Mouse (Mus musculus): Measurements from ENCODE around the gene Fgf14. TPM values are rescaled to one million over a fixed set of nuclear protein-coding genes. Genes with fewer than 3 reads are reported as not detected.

Fgf14 gene
- polyA plus RNA-seq (2016; fragmentation: Nextera tagmentation; extraction: Ambion mirVana), result 0.22 and 0.34 TPM in 2 replicates

DNA sequence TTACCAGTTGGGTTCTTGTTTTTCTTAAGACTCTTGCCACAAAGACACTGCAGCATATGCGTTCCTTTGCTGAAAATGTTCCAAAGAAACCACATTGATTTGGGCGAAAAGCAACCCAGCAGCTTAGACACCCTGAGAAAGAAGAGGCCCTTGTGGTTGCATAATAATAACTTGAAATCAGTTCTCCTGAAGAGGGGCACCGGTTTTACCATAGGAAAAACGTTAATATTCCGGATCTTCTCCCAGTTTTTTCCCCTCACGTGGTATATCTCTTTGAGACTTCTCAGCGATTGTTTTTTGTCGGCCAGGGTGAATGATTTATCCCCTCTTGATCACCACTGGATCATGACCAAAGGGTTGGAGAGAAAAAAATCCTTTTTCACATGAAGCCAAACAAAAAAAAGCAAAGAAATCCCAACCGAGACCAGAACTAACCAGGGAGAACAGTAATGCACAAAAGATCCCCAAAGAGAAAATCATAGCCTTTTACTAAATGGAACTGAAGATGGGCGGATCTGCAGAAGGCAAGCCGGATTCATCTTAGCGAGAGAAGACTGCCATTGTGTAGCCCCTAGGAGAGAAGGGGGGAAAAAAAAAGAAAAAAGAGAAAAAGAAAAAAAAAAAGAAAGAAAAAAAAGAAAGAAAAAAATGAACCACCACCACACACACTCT is at the start of gene Fgf14:
Gene Fgf14, minus strand, starts transcription at position 622 of the 672 bp plus-strand sequence.
- Histone ChIP-seq H3K27me3 (peaks cover 32% of the 10 kb centered on the region), H3K4me3 (replicated peaks) (peak within 1 kb of the TSS; percentile 36), H3K27ac (no peak within 1 kb of the TSS), H3K4me1 (replicated peaks) (peaks cover 11% of the 10 kb centered on the region), H3K9ac (replicated peaks) (no peak within 1 kb of the TSS), H3K4me2 (peak within 1 kb of the TSS; percentile 73), H3K9me3 (no peaks in the 10 kb centered on the region), H3K36me3 (no peaks in the 10 kb centered on the region)
- WGBS, result 21% methylated on average over 12 of the region's 12 CpGs
- no peak for ATAC-seq (ENCODE audit: insufficient number of reproducible peaks, insufficient read depth, low FRiP score, low TSS enrichment, low read depth)

- Histone ChIP-seq H3K4me2 (peak overlapping the region; percentile 73), H3K4me3 (replicated peaks) (peak overlapping the region; percentile 36), H3K27ac (no peak overlapping the region), H3K9me3 (no peaks in the 10 kb centered on the region), H3K36me3 (no peaks in the 10 kb centered on the region), H3K9ac (replicated peaks) (no peak overlapping the region), H3K27me3 (peaks cover 32% of the 10 kb centered on the region), H3K4me1 (replicated peaks) (peaks cover 11% of the 10 kb centered on the region)
- peak; percentile 59; the same call in 1 of the 2 replicates for ATAC-seq (ENCODE audit: insufficient number of reproducible peaks, insufficient read depth, low FRiP score, low TSS enrichment, low read depth)
- WGBS, result 3% methylated on average over 10 of the region's 10 CpGs
Measured at GRCm38 (mm10) chr14:124677379-124677778, 452 bp upstream of the Fgf14 start.

DNA sequence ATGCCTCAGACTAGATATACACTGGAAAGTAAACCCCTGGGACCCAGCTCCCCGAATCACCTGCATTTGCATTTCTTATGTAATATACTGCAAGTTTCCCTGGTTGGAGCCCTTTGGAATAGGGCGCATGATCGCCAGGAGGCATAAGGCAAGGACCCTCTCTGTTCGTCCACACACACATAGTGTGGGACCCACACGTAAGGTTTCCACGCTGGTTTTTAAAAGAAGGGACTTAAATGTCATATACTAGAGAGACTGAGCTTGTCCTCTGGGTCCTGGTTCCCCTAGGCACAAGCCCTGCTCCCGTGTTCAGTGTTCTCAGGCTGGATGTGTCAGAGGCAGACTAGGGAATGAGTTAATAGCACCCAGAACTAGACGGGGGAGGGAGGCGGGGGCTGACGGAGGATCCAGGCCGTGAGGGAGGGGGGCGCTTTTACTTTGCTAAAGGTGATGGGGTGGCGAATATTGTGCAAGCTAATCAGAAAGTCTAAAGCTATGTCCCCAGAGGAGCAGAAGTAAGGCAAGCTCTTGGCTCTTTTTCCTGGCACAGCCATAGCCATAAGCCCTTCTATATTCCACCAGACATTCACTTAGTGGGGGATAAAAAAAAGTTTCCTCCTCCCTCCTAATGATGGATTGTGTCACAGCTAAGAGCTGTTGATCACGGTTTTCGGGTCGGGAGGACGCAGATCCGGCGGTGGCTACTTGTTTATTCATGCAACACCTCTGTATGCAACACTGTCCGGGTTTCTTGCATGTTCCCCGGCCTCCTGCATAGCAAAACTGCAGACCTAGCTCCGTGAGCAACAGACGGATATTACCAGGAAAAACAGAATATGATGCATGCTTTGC is 1.0 kb downstream of the Fgf14 start:
- Histone ChIP-seq H3K4me2 (peak overlapping the region; percentile 73), H3K4me3 (replicated peaks) (peak overlapping the region; percentile 36), H3K27ac (no peak overlapping the region), H3K9me3 (no peaks in the 10 kb centered on the region), H3K9ac (replicated peaks) (no peak overlapping the region), H3K27me3 (peaks cover 32% of the 10 kb centered on the region), H3K4me1 (replicated peaks) (peaks cover 11% of the 10 kb centered on the region), H3K36me3 (no peaks in the 10 kb centered on the region)
- 20% methylated on average over 23 of the region's 23 CpGs for WGBS
- ATAC-seq (ENCODE audit: insufficient number of reproducible peaks, insufficient read depth, low FRiP score, low TSS enrichment, low read depth), result no peak

- Histone ChIP-seq H3K9me3 (no peaks in the 10 kb centered on the region), H3K4me2 (peak overlapping the region; percentile 73), H3K9ac (replicated peaks) (peak overlapping the region; percentile 45; the same call in 1 of the 2 replicates), H3K4me3 (replicated peaks) (peak overlapping the region; percentile 36), H3K27me3 (peaks cover 32% of the 10 kb centered on the region), H3K36me3 (no peaks in the 10 kb centered on the region), H3K27ac (no peak overlapping the region), H3K4me1 (replicated peaks) (peaks cover 12% of the 10 kb centered on the region)
- 3% methylated on average over 21 of the region's 21 CpGs for WGBS
- ATAC-seq (ENCODE audit: insufficient number of reproducible peaks, insufficient read depth, low FRiP score, low TSS enrichment, low read depth), result 0 out of 2 replicates have a peak, but pooled peaks have one; percentile 27
Measured at GRCm38 (mm10) chr14:124675142-124675653, 1.7 kb downstream of the Fgf14 start.

- Histone ChIP-seq H3K9ac (replicated peaks) (0 out of 2 replicates have a peak overlapping the region, but pooled peaks have one; percentile 45), H3K4me2 (peak overlapping the region; percentile 73), H3K4me3 (replicated peaks) (peak overlapping the region; percentile 36), H3K9me3 (no peaks in the 10 kb centered on the region), H3K4me1 (replicated peaks) (peaks cover 17% of the 10 kb centered on the region), H3K27me3 (peaks cover 32% of the 10 kb centered on the region), H3K36me3 (no peaks in the 10 kb centered on the region), H3K27ac (no peak overlapping the region)
- ATAC-seq (ENCODE audit: insufficient number of reproducible peaks, insufficient read depth, low FRiP score, low TSS enrichment, low read depth), result no peak
- 41% methylated on average over 8 of the region's 8 CpGs for WGBS
Measured at GRCm38 (mm10) chr14:124674536-124675141, 2.3 kb downstream of the Fgf14 start.

GRCm38 (mm10) chr14:124669739-124670138 is 7.2 kb downstream of the Fgf14 start:
- WGBS, result 23% methylated on average over 7 of the region's 7 CpGs
- Histone ChIP-seq H3K4me3 (replicated peaks) (no peak overlapping the region), H3K36me3 (no peaks in the 10 kb centered on the region), H3K9ac (replicated peaks) (no peak overlapping the region), H3K27ac (no peak overlapping the region), H3K27me3 (peaks cover 4% of the 10 kb centered on the region), H3K4me1 (replicated peaks) (peaks cover 7% of the 10 kb centered on the region), H3K9me3 (no peaks in the 10 kb centered on the region), H3K4me2 (peak overlapping the region; percentile 19; the same call in 1 of the 2 replicates)
- ATAC-seq (ENCODE audit: insufficient number of reproducible peaks, insufficient read depth, low FRiP score, low TSS enrichment, low read depth), result peak; percentile 83

GRCm38 (mm10) chr14:124642822-124643221 is 34.1 kb downstream of the Fgf14 start:
- no peaks in the 10 kb centered on the region for H3K36me3 ChIP-seq
- no peak overlapping the region for H3K9ac ChIP-seq (replicated peaks)
- WGBS, result 69% methylated on average over 3 of the region's 3 CpGs
- no peaks in the 10 kb centered on the region for H3K9me3 ChIP-seq
- H3K27me3 ChIP-seq, result no peaks in the 10 kb centered on the region
- H3K4me2 ChIP-seq, result no peak overlapping the region
- H3K27ac ChIP-seq, result no peak overlapping the region
- no peak overlapping the region for H3K4me3 ChIP-seq (replicated peaks)
- no peak for ATAC-seq (ENCODE audit: insufficient number of reproducible peaks, insufficient read depth, low FRiP score, low TSS enrichment, low read depth)
- H3K4me1 ChIP-seq (replicated peaks), result no peaks in the 10 kb centered on the region

- H3K36me3 ChIP-seq, result no peaks in the 10 kb centered on the region
- H3K4me3 ChIP-seq (replicated peaks), result no peak overlapping the region
- H3K27me3 ChIP-seq, result no peaks in the 10 kb centered on the region
- no peak overlapping the region for H3K4me2 ChIP-seq
- H3K27ac ChIP-seq, result no peak overlapping the region
- no peaks in the 10 kb centered on the region for H3K9me3 ChIP-seq
- 67% methylated on average over 2 of the region's 2 CpGs for WGBS
- H3K9ac ChIP-seq (replicated peaks), result no peak overlapping the region
- no peak for ATAC-seq (ENCODE audit: insufficient number of reproducible peaks, insufficient read depth, low FRiP score, low TSS enrichment, low read depth)
- no peaks in the 10 kb centered on the region for H3K4me1 ChIP-seq (replicated peaks)
Measured at GRCm38 (mm10) chr14:124634881-124635280, 42.0 kb downstream of the Fgf14 start.

DNA sequence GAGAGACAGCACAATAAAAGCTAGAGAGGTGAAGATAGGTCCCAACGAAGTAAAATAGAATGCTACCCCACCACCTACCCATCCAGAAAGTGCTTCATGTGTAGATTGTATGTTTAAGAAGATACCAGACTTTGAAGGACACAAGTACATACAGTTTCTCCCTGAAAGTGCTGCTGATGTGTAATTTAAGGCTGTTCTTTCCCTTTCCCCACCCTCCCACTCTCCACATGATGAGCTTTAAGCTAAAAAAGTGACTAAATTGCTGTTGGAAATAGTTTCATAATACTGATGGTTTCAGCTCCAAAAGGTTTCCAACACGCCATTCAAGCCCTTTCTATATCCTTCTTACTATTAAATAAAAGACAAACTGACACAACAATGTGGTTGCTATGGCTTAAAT is 63.5 kb downstream of the Fgf14 start:
- no peak for ATAC-seq (ENCODE audit: insufficient number of reproducible peaks, insufficient read depth, low FRiP score, low TSS enrichment, low read depth)
- no peak overlapping the region for H3K4me2 ChIP-seq
- 48% methylated on average over 2 of the region's 2 CpGs for WGBS
- H3K27ac ChIP-seq, result no peak overlapping the region
- H3K4me3 ChIP-seq (replicated peaks), result no peak overlapping the region
- no peaks in the 10 kb centered on the region for H3K36me3 ChIP-seq
- H3K9ac ChIP-seq (replicated peaks), result no peak overlapping the region
- no peaks in the 10 kb centered on the region for H3K4me1 ChIP-seq (replicated peaks)
- no peaks in the 10 kb centered on the region for H3K9me3 ChIP-seq
- no peaks in the 10 kb centered on the region for H3K27me3 ChIP-seq

DNA sequence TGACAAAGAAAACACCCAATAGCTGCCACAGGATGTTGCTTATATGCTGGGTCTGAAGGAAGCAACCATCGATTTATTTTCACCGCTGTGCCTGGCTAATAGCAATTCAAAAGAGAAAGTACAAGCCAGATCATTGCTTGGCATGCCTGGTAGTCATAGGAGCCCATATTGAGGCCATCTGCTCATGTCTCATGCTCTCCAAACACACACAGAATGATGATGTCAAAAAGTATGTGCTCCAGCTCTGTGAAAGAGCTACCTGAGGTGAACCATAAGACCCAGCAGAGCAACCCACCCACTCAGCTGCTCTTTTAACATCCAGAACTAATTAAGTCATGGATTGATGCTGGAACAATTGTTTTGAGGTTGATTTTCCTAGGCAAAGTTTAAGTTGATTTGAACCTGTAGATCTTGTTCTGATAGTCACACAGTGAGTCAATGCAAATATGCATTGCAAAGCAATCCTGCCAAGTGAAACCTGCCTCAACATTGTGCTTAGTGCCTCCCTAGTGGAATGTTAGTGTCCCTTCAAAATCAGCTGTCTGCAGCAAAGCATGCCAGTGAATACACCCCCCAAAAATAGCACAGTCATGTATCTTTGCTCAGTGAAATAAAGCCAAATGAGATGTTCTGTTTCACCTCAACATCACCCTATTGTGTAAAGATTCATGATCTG is 70.8 kb downstream of the Fgf14 start:
- Histone ChIP-seq H3K4me1 (replicated peaks) (no peaks in the 10 kb centered on the region), H3K4me3 (replicated peaks) (no peak overlapping the region), H3K4me2 (no peak overlapping the region), H3K9me3 (no peaks in the 10 kb centered on the region), H3K27ac (no peak overlapping the region), H3K27me3 (no peaks in the 10 kb centered on the region), H3K9ac (replicated peaks) (no peak overlapping the region), H3K36me3 (no peaks in the 10 kb centered on the region)
- ATAC-seq (ENCODE audit: insufficient number of reproducible peaks, insufficient read depth, low FRiP score, low TSS enrichment, low read depth), result no peak
- WGBS, result 93% methylated on average over 2 of the region's 2 CpGs
